Mouse (Mus musculus): ENCODE data around the gene Morn1.

GRCm38 (mm10) chr4:155068357-155068972 lies 17.9 kb upstream of the Morn1 start:
- TF ChIP-seq CTCF (IDR thresholded peaks at IDR 0.05) = no peak
- TF ChIP-seq EP300 (IDR thresholded peaks at IDR 0.05) = no peak

All from lung, postnatal 0 days (tissue).